Mouse (Mus musculus) megakaryocyte-erythroid progenitor cell, adult 5 weeks (primary cell): ENCODE results near the gene Vps72. TPM values are rescaled to one million over a fixed set of nuclear protein-coding genes. Genes with fewer than 3 reads are reported as not detected.

Experiments
- polyA plus RNA-seq: library from polyadenylated mRNA; stranded (reverse); fragments of >175 nt; gene quantifications from 2 replicates; pipeline ENCODE4 v1.2.3, GENCODE M21; 2012

Gene Vps72
- 224 and 237 TPM in 2 replicates for polyA plus RNA-seq

GRCm38 (mm10) chr3:95110911-95111726 is at the start of gene Vps72:
Vps72 (plus strand) TSS chr3:95111022.

GRCm38 (mm10) chr3:95106338-95107117 is 4.3 kb upstream of the Vps72 start, which contains the start of gene Pip5k1a:
Pip5k1a (minus strand) TSS chr3:95106930.

GRCm38 (mm10) chr3:95124246-95124645 is 13.4 kb downstream of the Vps72 start, which contains the start of gene Tmod4:
Tmod4 (plus strand) TSS chr3:95124476.

GRCm38 (mm10) chr3:95133680-95134101 is 22.9 kb downstream of the Vps72 start, which contains the start of the genes Scnm1 and Lysmd1:
Scnm1 (minus strand) TSS chr3:95134011.
Lysmd1 (plus strand) TSS chr3:95134088.

GRCm38 (mm10) chr3:95141952-95142616 is 31.3 kb downstream of the Vps72 start, which contains the start of gene Tnfaip8l2:
Tnfaip8l2 (minus strand) TSS chr3:95142360.

GRCm38 (mm10) chr3:95159987-95160963 is 49.5 kb downstream of the Vps72 start, which contains the start of gene Sema6c:
Sema6c (plus strand) TSS chr3:95160457.

Other genes with a start within 250 kb of the Vps72 start
- 151 and 173 TPM in 2 replicates for gene Psmb4, start 224.1 kb upstream of the Vps72 start, polyA plus RNA-seq
- 19.5 and 20.8 TPM in 2 replicates for gene Selenbp1, start 178.0 kb upstream of the Vps72 start, polyA plus RNA-seq
- 15.7 and 16.9 TPM in 2 replicates for gene Rfx5, start 156.9 kb upstream of the Vps72 start, polyA plus RNA-seq
- gene Pi4kb, start 136.3 kb upstream of the Vps72 start, polyA plus RNA-seq = 7.3 and 7.5 TPM in 2 replicates
- gene Zfp687, start 95.6 kb upstream of the Vps72 start, polyA plus RNA-seq = 34.9 and 36.5 TPM in 2 replicates
- gene Psmd4, start 68.4 kb upstream of the Vps72 start, polyA plus RNA-seq = 95.3 and 114 TPM in 2 replicates
- 15.0 and 24.5 TPM in 2 replicates for gene Pip5k1a, start 4.1 kb upstream of the Vps72 start, polyA plus RNA-seq
- not detected in 2 replicates for gene Tmod4, start 13.5 kb downstream of the Vps72 start, polyA plus RNA-seq
- gene Scnm1, start 23.0 kb downstream of the Vps72 start, polyA plus RNA-seq = 6.1 and 9.0 TPM in 2 replicates
- gene Lysmd1, start 23.1 kb downstream of the Vps72 start, polyA plus RNA-seq = 3.8 and 4.7 TPM in 2 replicates
- gene Tnfaip8l2, start 31.3 kb downstream of the Vps72 start, polyA plus RNA-seq = 10.5 and 16.0 TPM in 2 replicates
- 6.5 and 7.1 TPM in 2 replicates for gene Sema6c, start 49.4 kb downstream of the Vps72 start, polyA plus RNA-seq
- 2.2 and 2.7 TPM in 2 replicates for gene Gabpb2, start 106.9 kb downstream of the Vps72 start, polyA plus RNA-seq
- 138 and 173 TPM in 2 replicates for gene Cdc42se1, start 117.7 kb downstream of the Vps72 start, polyA plus RNA-seq
- 3.4 and 4.4 TPM in 2 replicates for gene Mllt11, start 121.1 kb downstream of the Vps72 start, polyA plus RNA-seq
- gene Gm128, start 130.6 kb downstream of the Vps72 start, polyA plus RNA-seq = 3.4 TPM in 2 replicates
- gene Bnipl, start 140.2 kb downstream of the Vps72 start, polyA plus RNA-seq = 0.34 TPM in 1 of 2 replicates, not detected in the other
- 118 and 120 TPM in 2 replicates for gene Mindy1, start 170.3 kb downstream of the Vps72 start, polyA plus RNA-seq
- 2.8 and 3.0 TPM in 2 replicates for gene Prune1, start 171.1 kb downstream of the Vps72 start, polyA plus RNA-seq
- 2.0 and 2.2 TPM in 2 replicates for gene Anxa9, start 196.2 kb downstream of the Vps72 start, polyA plus RNA-seq
- gene Cers2, start 203.8 kb downstream of the Vps72 start, polyA plus RNA-seq = 352 and 417 TPM in 2 replicates
- gene Setdb1, start 246.2 kb downstream of the Vps72 start, polyA plus RNA-seq = 12.8 and 14.9 TPM in 2 replicates